Mouse (Mus musculus): Measurements from ENCODE around the gene Itpa. TPM values are rescaled to one million over a fixed set of nuclear protein-coding genes. Genes with fewer than 3 reads are reported as not detected.

Itpa gene
- polyA plus RNA-seq, 1 experiment: 58.1 TPM

GRCm38 (mm10) chr2:130655660-130656339 lies 11.6 kb upstream of the Itpa start:
- DNase-seq (ENCODE audit: extremely low spot score in 1 of 2, low spot score in 1 of 2): no peak

GRCm38 (mm10) chr2:130656536-130656935 lies 10.9 kb upstream of the Itpa start:
- DNase-seq (ENCODE audit: extremely low spot score in 1 of 2, low spot score in 1 of 2): peak; percentile 84 to 87

GRCm38 (mm10) chr2:130657541-130657940 lies 9.9 kb upstream of the Itpa start:
- DNase-seq (ENCODE audit: extremely low spot score in 1 of 2, low spot score in 1 of 2): peak; percentile 85 to 92

- DNase-seq (ENCODE audit: extremely low spot score in 1 of 2, low spot score in 1 of 2): no peak
Measured at GRCm38 (mm10) chr2:130658530-130658929, 8.9 kb upstream of the Itpa start.

- DNase-seq (ENCODE audit: extremely low spot score in 1 of 2, low spot score in 1 of 2): no peak
Measured at GRCm38 (mm10) chr2:130663342-130663741, 4.1 kb upstream of the Itpa start.

- peak; percentile 94 to 95 for DNase-seq (ENCODE audit: extremely low spot score in 1 of 2, low spot score in 1 of 2)
Measured at GRCm38 (mm10) chr2:130664102-130664701, 3.2 kb upstream of the Itpa start, which contains the start of gene Ddrgk1. Gene Ddrgk1, minus strand, starts transcription at chr2:130664659.

GRCm38 (mm10) chr2:130677211-130677610 lies 9.8 kb downstream of the Itpa start:
- no peak for DNase-seq (ENCODE audit: extremely low spot score in 1 of 2, low spot score in 1 of 2)

GRCm38 (mm10) chr2:130679154-130679553 lies 11.7 kb downstream of the Itpa start:
- DNase-seq (ENCODE audit: extremely low spot score in 1 of 2, low spot score in 1 of 2): no peak

GRCm38 (mm10) chr2:130679899-130680298 lies 12.5 kb downstream of the Itpa start:
- no peak for DNase-seq (ENCODE audit: extremely low spot score in 1 of 2, low spot score in 1 of 2)

GRCm38 (mm10) chr2:130681531-130681930 lies 14.1 kb downstream of the Itpa start:
- no peak for DNase-seq (ENCODE audit: extremely low spot score in 1 of 2, low spot score in 1 of 2)

GRCm38 (mm10) chr2:130685426-130685825 lies 18.0 kb downstream of the Itpa start:
- DNase-seq (ENCODE audit: extremely low spot score in 1 of 2, low spot score in 1 of 2): no peak

GRCm38 (mm10) chr2:130689011-130689410 lies 21.6 kb downstream of the Itpa start:
- DNase-seq (ENCODE audit: extremely low spot score in 1 of 2, low spot score in 1 of 2): no peak

GRCm38 (mm10) chr2:130693563-130693962 lies 26.2 kb downstream of the Itpa start:
- DNase-seq (ENCODE audit: extremely low spot score in 1 of 2, low spot score in 1 of 2): no peak

GRCm38 (mm10) chr2:130696700-130697152 lies 29.3 kb downstream of the Itpa start:
- no peak for DNase-seq (ENCODE audit: extremely low spot score in 1 of 2, low spot score in 1 of 2)

- DNase-seq (ENCODE audit: extremely low spot score in 1 of 2, low spot score in 1 of 2): peak in 1 of 2 experiments; percentile 37
Measured at GRCm38 (mm10) chr2:130697153-130697810, 29.9 kb downstream of the Itpa start, which contains the start of gene Slc4a11. Gene Slc4a11, minus strand, starts transcription at chr2:130697519.

- peak in 1 of 2 experiments; percentile 41 for DNase-seq (ENCODE audit: extremely low spot score in 1 of 2, low spot score in 1 of 2)
Measured at GRCm38 (mm10) chr2:130697821-130698266, 30.4 kb downstream of the Itpa start.

- no peak for DNase-seq (ENCODE audit: extremely low spot score in 1 of 2, low spot score in 1 of 2)
Measured at GRCm38 (mm10) chr2:130704040-130705001, 36.9 kb downstream of the Itpa start.

- no peak for DNase-seq (ENCODE audit: extremely low spot score in 1 of 2, low spot score in 1 of 2)
Measured at GRCm38 (mm10) chr2:130705178-130705577, 37.8 kb downstream of the Itpa start.

- no peak for DNase-seq (ENCODE audit: extremely low spot score in 1 of 2, low spot score in 1 of 2)
Measured at GRCm38 (mm10) chr2:130706602-130707001, 39.2 kb downstream of the Itpa start.

- no peak for DNase-seq (ENCODE audit: extremely low spot score in 1 of 2, low spot score in 1 of 2)
Measured at GRCm38 (mm10) chr2:130707057-130707456, 39.6 kb downstream of the Itpa start.
